ENCODE assay signal across 9 mouse cellular contexts in the genomic region with DNA sequence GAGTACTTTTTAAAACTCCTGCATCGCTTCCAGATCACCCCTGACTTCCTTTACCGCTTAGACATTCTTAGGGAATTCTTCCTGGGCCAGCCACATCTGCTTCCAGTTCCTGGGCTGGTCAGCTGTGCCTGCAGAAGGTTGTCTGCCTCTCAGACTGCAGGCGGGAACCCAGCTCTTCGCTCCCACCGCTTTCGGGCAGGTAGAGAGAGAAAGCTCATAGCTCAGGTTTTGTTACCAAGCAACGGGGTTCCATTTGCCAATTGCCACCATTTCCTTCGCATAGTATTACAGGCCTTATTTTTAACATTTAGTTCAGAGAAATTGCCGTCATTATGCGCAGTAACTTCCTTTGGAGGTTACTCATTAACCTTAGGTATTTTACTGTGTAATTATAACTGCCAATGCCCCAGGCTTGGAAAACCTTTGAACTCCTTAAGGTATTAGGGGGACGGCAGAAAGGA. TPM values are rescaled to one million over a fixed set of nuclear protein-coding genes. Genes with fewer than 3 reads are reported as not detected.
A peak's percentile ranks its signal among the peaks of the same experiment; 100 is the strongest.
DNase-seq lines count a peak whose midpoint lies in the region; ATAC-seq lines count a peak whose summit lies in the region.
"Had no signal": no experiment of that assay in that cellular context is flagged by ENCODE, and none has a peak within 500 bp of the region (broad histone marks: within the 10 kb centered on the region; RNA-seq: fewer than 3 reads in every experiment).

No protein-coding gene starts in this region.

- H3K36me3 ChIP-seq in heart, embryonic 10.5 days = no peaks in the 10 kb centered on the region
- no peaks in the 10 kb centered on the region for H3K36me3 ChIP-seq in intestine, embryonic 15.5 days
- H3K36me3 ChIP-seq in liver, embryonic 13.5 days = no peaks in the 10 kb centered on the region
- no peaks in the 10 kb centered on the region for H3K36me3 ChIP-seq in neural tube, embryonic 15.5 days

- 5% methylated on average over 11 of the region's 11 CpGs for WGBS in heart, embryonic 10.5 days
- whole genome bisulfite sequencing in intestine, embryonic 15.5 days = 15% methylated on average over 11 of the region's 11 CpGs
- WGBS in liver, embryonic 13.5 days (ENCODE audit: insufficient replicate concordance) = 11% methylated on average over 11 of the region's 11 CpGs
- WGBS in neural tube, embryonic 15.5 days = 5% methylated on average over 11 of the region's 11 CpGs

- peaks cover 22% of the 10 kb centered on the region for H3K4me1 ChIP-seq in heart, embryonic 10.5 days
- peaks cover 15% of the 10 kb centered on the region for H3K4me1 ChIP-seq in intestine, embryonic 15.5 days (replicated peaks)
- peaks cover 11% of the 10 kb centered on the region for H3K4me1 ChIP-seq in liver, embryonic 13.5 days (replicated peaks)
- peaks cover 23% of the 10 kb centered on the region for H3K4me1 ChIP-seq in neural tube, embryonic 15.5 days

- peaks cover 54% of the 10 kb centered on the region for H3K27me3 ChIP-seq in heart, embryonic 10.5 days (ENCODE audit: insufficient read depth, poor library complexity, severe bottlenecking)
- no peaks in the 10 kb centered on the region for H3K27me3 ChIP-seq in intestine, embryonic 15.5 days (replicated peaks)
- peaks cover 48% of the 10 kb centered on the region for H3K27me3 ChIP-seq in liver, embryonic 13.5 days
- H3K27me3 ChIP-seq in neural tube, embryonic 15.5 days (replicated peaks) = no peaks in the 10 kb centered on the region; the same call in 1 of the 2 replicates
- H3K27me3 ChIP-seq: CH12.LX had no signal

- peak; percentile 73 for ATAC-seq in intestine, embryonic 15.5 days
- no peak for ATAC-seq in liver, embryonic 13.5 days (ENCODE audit: low read depth)
- ATAC-seq in neural tube, embryonic 15.5 days (ENCODE audit: low FRiP score) = peak; percentile 49; the same call in 1 of the 2 replicates
- no peak for ATAC-seq in monocyte, adult 5-6 weeks (replicated peaks; ENCODE audit: insufficient number of reproducible peaks, low FRiP score, low TSS enrichment, poor library complexity, severe bottlenecking)

- H3K4me2 ChIP-seq in intestine, embryonic 15.5 days (replicated peaks) = peak overlapping the region; percentile 62
- H3K4me2 ChIP-seq in liver, embryonic 13.5 days = peak overlapping the region; percentile 59
- peak overlapping the region; percentile 78 for H3K4me2 ChIP-seq in neural tube, embryonic 15.5 days

- no peaks in the 10 kb centered on the region for H3K9me3 ChIP-seq in heart, embryonic 10.5 days
- no peaks in the 10 kb centered on the region for H3K9me3 ChIP-seq in intestine, embryonic 15.5 days
- H3K9me3 ChIP-seq in liver, embryonic 13.5 days (replicated peaks) = no peaks in the 10 kb centered on the region
- H3K9me3 ChIP-seq in neural tube, embryonic 15.5 days (replicated peaks) = no peaks in the 10 kb centered on the region

- peak overlapping the region; percentile 62 for H3K4me3 ChIP-seq in heart, embryonic 10.5 days
- H3K4me3 ChIP-seq in intestine, embryonic 15.5 days (replicated peaks) = peak overlapping the region; percentile 35
- peak overlapping the region; percentile 42 for H3K4me3 ChIP-seq in liver, embryonic 13.5 days (replicated peaks)
- peak overlapping the region; percentile 50 for H3K4me3 ChIP-seq in neural tube, embryonic 15.5 days (replicated peaks)

- no peak for DNase-seq in heart, embryonic 10.5 days (ENCODE audit: low spot score)
- DNase-seq in heart, postnatal 4 days = no peak
- peak; percentile 70 for DNase-seq in embryo, embryonic 11 days
- DNase-seq in liver, embryonic 13.5 days = no peak
- no peak for DNase-seq in thymus, postnatal 10 days (ENCODE audit: low spot score in 2 of 2)

- H3K27ac ChIP-seq in heart, embryonic 10.5 days = peak overlapping the region; percentile 62
- H3K27ac ChIP-seq in intestine, embryonic 15.5 days = peak overlapping the region; percentile 93
- no peak overlapping the region for H3K27ac ChIP-seq in liver, embryonic 13.5 days
- peak overlapping the region; percentile 68 for H3K27ac ChIP-seq in neural tube, embryonic 15.5 days (replicated peaks)

- H3K9ac ChIP-seq in intestine, embryonic 15.5 days = 0 out of 2 replicates have a peak overlapping the region, but pooled peaks have one; percentile 9
- no peak overlapping the region for H3K9ac ChIP-seq in liver, embryonic 13.5 days
- peak overlapping the region; percentile 56 for H3K9ac ChIP-seq in neural tube, embryonic 15.5 days (replicated peaks)

RNA-seq across cellular contexts. Expression of a gene that starts 1.2 kb away (rescaled TPM):
- polyA plus RNA-seq in heart, embryonic 10.5 days (2016; fragmentation: Nextera tagmentation; extraction: Ambion mirVana) = 2.0 and 2.5 TPM in 2 replicates
- under 1 TPM; 0.25 to 0.43 TPM for total RNA-seq in heart, postnatal 4 days (2021)
- 4.8 and 5.1 TPM in 2 replicates for polyA plus RNA-seq in intestine, embryonic 15.5 days (2015; fragmentation: Nextera tagmentation; extraction: Ambion mirVana)
- polyA plus RNA-seq in liver, embryonic 13.5 days (2015; fragmentation: Nextera tagmentation; extraction: Ambion mirVana) = 2.6 and 2.7 TPM in 2 replicates
- polyA plus RNA-seq in neural tube, embryonic 15.5 days (2015; fragmentation: Nextera tagmentation; extraction: Ambion mirVana) = 9.2 and 15.2 TPM in 2 replicates
- 24.7 to 61.8 TPM (median 41.2 TPM) in 3 replicates for total RNA-seq in monocyte, adult 5-6 weeks (2017)

Comparison
In these comparisons a context has a peak if more than half of its experiments do, and no peak if none do; other contexts are left out.
1. ATAC-seq: peak in intestine, embryonic 15.5 days (single experiment) and neural tube, embryonic 15.5 days (single experiment); none in liver, embryonic 13.5 days (single experiment) and monocyte, adult 5-6 weeks (single experiment).
2. Peak in every context shown above with its lines, with median percentiles within 50 percentile points of each other: H3K4me3 ChIP-seq and H3K4me2 ChIP-seq.